Mouse (Mus musculus): Measurements from ENCODE around the gene Coro7. TPM values are rescaled to one million over a fixed set of nuclear protein-coding genes. Genes with fewer than 3 reads are reported as not detected.

Coro7 gene
- polyA plus RNA-seq, 1 experiment from 2014 or later = 11.9 TPM

DNA sequence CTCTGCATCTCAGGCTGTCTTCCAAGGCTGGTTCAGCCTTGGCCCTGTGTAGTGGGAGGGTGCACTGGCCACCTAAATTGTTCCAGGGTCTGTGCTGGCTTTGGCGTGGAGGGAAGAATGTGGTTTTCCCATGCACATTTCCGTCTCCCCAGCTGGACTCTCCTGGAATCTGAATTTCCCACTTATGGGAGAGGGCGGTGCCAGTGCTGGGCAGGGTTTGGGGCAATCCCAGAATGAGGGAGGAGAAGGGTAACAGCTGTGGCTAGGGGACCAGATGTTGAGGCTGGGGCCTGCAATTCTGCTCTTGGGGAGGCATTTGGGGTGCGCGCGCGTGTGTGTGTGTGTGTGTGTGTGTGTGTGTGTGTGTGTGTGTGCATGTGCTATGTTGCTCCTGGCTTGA lies 82.3 kb downstream of the Coro7 start:
- Histone ChIP-seq H3K9me3 (replicated peaks) (no peaks in the 10 kb centered on the region), H3K4me3 (no peak overlapping the region), H3K27me3 (replicated peaks) (peaks cover 51% of the 10 kb centered on the region), H3K4me1 (peaks cover 68% of the 10 kb centered on the region), H3K27ac (no peak overlapping the region), H3K9ac (no peak overlapping the region), H3K36me3 (no peaks in the 10 kb centered on the region), H3K4me2 (no peak overlapping the region)
- WGBS (ENCODE audit: insufficient replicate concordance) = 80% methylated on average over 6 of the region's 7 CpGs
- ATAC-seq = no peak

DNA sequence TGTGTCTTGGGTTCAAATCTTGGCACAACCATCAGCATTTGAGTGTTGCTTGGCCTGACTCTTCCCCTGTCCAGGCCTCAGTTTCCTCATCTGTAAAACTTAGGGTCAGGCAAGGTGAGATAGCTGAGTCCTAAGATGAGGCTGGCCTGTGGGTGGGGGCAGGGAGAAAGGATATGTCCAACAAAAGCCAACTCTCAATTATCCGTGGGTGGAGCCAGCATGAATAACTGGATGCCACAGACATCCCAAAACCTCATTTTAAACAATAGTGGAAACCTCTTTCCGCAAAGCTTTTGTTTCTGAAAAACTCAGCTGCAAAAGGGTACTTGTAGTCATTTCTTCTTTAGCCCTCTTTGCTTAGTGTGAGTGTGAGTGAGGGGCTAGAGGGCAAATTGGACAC lies 82.7 kb downstream of the Coro7 start:
- Histone ChIP-seq H3K4me2 (no peak overlapping the region), H3K36me3 (no peaks in the 10 kb centered on the region), H3K9ac (no peak overlapping the region), H3K9me3 (replicated peaks) (no peaks in the 10 kb centered on the region), H3K27me3 (replicated peaks) (peaks cover 55% of the 10 kb centered on the region), H3K4me1 (peaks cover 64% of the 10 kb centered on the region), H3K4me3 (no peak overlapping the region), H3K27ac (no peak overlapping the region)
- ATAC-seq = no peak
- WGBS (ENCODE audit: insufficient replicate concordance) = 70% methylated on average over 2 of the region's 2 CpGs

DNA sequence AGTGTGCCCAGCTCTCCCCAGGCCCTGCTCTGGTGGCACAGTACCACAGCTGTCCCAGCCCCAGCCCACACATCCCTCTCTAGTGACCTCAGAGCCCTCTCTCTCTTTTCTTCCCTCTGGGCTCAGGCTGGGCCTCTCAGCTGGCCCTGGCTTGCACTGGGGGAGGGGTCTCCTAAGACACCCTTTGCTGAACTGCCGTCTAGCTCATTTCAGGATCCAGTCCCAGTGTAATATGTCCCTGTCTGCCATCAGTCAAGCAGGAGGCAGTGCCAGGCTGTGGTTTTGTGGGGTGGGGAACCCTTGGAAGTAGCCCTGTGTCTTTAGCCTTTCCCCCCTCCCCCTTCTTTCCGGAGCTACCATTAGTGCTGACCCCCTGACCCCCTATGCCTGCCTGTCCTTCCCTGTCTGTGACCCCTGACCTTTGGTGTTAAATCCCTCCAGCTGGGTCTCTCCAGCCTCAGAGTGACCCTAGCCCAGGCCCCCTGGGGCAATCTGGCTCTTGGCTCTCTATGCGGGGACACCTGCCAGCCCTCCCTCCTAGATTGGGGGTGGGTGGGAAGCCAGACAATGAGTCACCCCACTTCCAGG lies 83.3 kb downstream of the Coro7 start:
- Histone ChIP-seq H3K4me3 (peak overlapping the region; percentile 66), H3K36me3 (no peaks in the 10 kb centered on the region), H3K4me1 (peaks cover 60% of the 10 kb centered on the region), H3K4me2 (peak overlapping the region; percentile 82), H3K27ac (no peak overlapping the region), H3K9ac (peak overlapping the region; percentile 22; the same call in 1 of the 2 replicates), H3K27me3 (replicated peaks) (peaks cover 57% of the 10 kb centered on the region), H3K9me3 (replicated peaks) (no peaks in the 10 kb centered on the region)
- ATAC-seq = no peak
- 35% methylated on average over 3 of the region's 3 CpGs for WGBS (ENCODE audit: insufficient replicate concordance)

DNA sequence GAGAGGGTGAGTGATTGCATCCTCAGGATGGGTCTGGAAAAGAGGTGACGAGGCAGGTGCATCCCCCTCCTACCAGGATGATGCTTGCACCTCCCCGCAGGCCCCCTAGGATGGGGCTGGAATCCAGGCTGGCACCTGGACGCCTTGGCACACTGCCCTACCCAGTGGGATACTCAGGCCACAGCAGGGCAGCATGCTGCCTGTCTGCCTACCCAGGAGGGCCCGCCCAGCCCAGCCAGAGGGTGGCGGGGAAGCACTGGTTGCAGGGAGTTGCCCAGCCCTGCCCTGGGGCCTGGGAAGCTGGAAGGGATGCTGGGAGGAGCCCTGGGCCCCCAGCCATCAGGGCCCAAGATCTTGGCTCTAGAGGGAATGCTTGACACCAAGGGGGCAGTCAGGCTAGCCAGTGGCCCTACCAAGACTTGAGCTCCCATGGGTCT lies 84.0 kb downstream of the Coro7 start:
- Histone ChIP-seq H3K4me3 (peak overlapping the region; percentile 66), H3K4me2 (peak overlapping the region; percentile 82), H3K9ac (peak overlapping the region; percentile 22; the same call in 1 of the 2 replicates), H3K27me3 (replicated peaks) (peaks cover 57% of the 10 kb centered on the region), H3K4me1 (peaks cover 54% of the 10 kb centered on the region), H3K27ac (no peak overlapping the region), H3K9me3 (replicated peaks) (no peaks in the 10 kb centered on the region), H3K36me3 (peaks cover 3% of the 10 kb centered on the region; the same call in 1 of the 2 replicates)
- no peak for ATAC-seq
- 41% methylated on average over 5 of the region's 5 CpGs for WGBS (ENCODE audit: insufficient replicate concordance)

DNA sequence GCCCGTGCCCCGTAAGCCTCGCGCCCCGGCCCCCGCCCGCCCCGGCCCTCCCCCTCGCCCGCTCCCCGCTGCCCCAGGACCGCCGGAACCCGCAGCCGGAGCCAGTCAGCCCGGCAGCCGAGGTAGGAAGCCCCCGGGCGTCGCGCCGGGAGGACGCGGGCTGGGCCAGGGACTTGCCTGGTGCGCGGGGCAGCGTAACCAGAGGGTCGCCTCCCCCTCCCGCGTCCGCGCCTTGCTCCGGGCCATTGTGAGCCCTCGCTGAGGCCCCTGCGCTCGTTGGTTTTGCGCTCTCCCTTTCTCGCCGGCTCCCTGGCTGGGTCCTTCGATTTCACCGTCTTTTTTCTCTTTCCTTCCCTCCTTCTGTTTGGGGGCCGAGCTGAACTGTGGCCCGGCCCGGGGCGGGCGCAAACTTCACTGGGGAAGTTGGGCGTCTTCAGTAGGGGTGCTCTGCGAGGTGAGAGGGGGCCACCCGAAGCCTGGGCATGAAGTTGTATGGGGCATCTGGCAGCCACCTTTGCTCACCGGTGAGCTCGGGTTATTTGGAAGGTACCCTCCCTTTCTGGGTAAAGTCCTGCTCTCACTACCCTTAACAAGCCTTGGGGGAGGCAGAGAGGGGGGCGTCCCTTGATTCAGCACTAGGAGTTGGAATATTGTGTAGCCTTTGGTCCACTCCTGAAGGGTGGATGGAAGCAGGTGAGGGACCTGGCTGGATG lies 84.6 kb downstream of the Coro7 start:
- WGBS (ENCODE audit: insufficient replicate concordance) = 1% methylated on average over 50 of the region's 52 CpGs
- peak overlapping the region; percentile 70 for H3K9ac ChIP-seq
- H3K4me2 ChIP-seq = peak overlapping the region; percentile 82
- H3K9me3 ChIP-seq (replicated peaks) = no peaks in the 10 kb centered on the region
- peak; percentile 2; the same call in 1 of the 2 replicates for ATAC-seq
- H3K36me3 ChIP-seq = peaks cover 6% of the 10 kb centered on the region; the same call in 1 of the 2 replicates
- H3K4me1 ChIP-seq = peaks cover 54% of the 10 kb centered on the region
- peak overlapping the region; percentile 62 for H3K27ac ChIP-seq
- peak overlapping the region; percentile 66 for H3K4me3 ChIP-seq
- H3K27me3 ChIP-seq (replicated peaks) = peaks cover 57% of the 10 kb centered on the region

DNA sequence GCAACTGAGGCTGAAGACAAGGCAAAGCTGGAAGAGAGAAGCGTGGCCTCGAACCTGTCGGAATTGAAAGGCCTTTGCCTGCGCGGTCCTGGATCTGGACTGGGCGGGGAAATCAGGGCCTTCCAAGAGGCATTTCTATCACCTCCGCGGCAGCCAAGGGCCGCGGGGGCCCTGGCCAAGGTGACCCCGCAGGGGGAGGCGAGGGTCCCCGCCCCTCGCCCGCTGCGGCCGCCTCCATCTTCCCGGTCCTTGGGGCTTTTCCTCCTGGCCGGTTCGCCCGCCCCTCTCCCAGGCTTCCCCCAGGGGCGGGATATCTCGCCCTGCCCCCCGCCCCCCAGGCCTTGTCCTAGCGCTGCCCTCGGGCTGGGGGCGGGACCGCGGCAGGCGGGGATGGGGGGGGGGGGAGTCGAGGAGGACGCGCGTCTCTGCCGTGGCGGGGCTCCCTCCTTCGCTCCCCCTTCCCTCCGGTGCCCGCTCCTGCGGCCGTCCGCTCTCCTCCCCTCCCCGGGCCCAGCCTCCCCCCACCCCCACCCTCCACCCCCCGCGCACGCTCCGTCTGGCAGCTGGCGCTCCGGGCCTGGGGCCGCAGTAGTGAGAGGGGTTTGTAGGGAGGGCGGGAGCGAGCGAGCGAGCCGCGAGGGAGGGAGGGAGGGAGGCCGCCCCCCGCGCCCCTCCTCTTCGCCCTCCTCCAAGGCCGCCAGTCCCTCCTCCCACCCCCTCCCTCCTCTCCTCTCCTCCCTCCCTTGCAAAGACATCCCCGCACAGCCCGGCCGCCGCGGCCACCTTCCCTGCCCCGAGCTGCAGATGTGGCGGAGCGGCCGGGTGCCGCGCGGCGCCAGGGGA lies 85.4 kb downstream of the Coro7 start, which contains the start of gene Glis2:
TSS of gene Glis2 (plus strand) at position 743 of the 843 bp plus-strand sequence.
- 2% methylated on average over 34 of the region's 74 CpGs for WGBS (ENCODE audit: insufficient replicate concordance)
- Histone ChIP-seq H3K4me3 (peak within 1 kb of the TSS; percentile 66), H3K27me3 (replicated peaks) (peaks cover 57% of the 10 kb centered on the region), H3K36me3 (peaks cover 6% of the 10 kb centered on the region; the same call in 1 of the 2 replicates), H3K27ac (peak within 1 kb of the TSS; percentile 62), H3K9me3 (replicated peaks) (no peaks in the 10 kb centered on the region), H3K4me1 (peaks cover 52% of the 10 kb centered on the region), H3K9ac (peak within 1 kb of the TSS; percentile 70), H3K4me2 (peak within 1 kb of the TSS; percentile 82)
- peak; percentile 60 for ATAC-seq

DNA sequence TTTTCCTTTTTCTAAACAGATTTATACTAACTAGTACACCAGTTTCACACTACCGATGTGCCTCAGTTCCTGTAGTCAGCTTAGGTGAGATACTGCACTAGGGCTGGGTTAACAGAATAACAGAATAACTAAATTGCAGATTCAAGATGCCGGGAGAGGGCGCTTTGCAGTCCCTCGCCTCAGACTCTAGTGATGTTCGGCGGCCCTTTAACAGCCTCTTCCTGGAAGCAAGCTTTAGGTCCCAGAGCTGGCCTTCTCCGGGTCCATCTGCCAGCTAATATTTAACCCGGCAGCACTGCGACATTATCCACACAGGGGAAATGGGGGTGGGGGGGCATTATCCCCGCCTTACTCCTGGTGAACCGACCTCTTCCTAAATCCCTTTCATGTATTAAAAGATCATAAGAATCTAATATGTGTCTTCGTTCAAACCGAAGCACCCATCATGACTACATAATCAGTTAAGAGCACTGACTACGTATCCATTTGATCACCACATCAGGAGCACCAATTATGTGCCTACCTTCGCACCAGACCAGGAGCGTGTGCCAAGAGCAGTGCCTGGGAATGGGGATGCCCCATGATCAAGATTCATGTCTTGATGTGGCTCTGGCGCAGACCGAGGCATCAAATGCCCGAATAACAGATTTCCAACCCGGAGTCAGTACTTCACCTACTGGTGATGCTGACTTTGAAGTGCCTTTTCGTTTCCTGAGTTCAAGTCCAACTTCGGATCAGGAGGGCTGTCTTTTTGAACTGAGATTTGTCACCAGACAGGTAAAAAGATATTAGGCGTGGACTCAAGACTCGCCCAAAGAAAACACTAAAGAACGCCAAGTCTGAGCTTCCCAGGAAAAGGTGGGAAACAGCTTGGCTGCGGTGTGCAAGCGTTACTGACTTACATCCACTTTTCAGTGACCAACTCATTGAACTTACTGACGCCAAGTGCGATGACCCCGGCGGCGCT lies 86.4 kb downstream of the Coro7 start:
- peak overlapping the region; percentile 70 for H3K9ac ChIP-seq
- peaks cover 6% of the 10 kb centered on the region; the same call in 1 of the 2 replicates for H3K36me3 ChIP-seq
- peaks cover 49% of the 10 kb centered on the region for H3K4me1 ChIP-seq
- peak overlapping the region; percentile 82 for H3K4me2 ChIP-seq
- peaks cover 57% of the 10 kb centered on the region for H3K27me3 ChIP-seq (replicated peaks)
- no peak for ATAC-seq
- 22% methylated on average over 32 of the region's 32 CpGs for WGBS (ENCODE audit: insufficient replicate concordance)
- peak overlapping the region; percentile 66 for H3K4me3 ChIP-seq
- peak overlapping the region; percentile 62 for H3K27ac ChIP-seq
- H3K9me3 ChIP-seq (replicated peaks) = no peaks in the 10 kb centered on the region

DNA sequence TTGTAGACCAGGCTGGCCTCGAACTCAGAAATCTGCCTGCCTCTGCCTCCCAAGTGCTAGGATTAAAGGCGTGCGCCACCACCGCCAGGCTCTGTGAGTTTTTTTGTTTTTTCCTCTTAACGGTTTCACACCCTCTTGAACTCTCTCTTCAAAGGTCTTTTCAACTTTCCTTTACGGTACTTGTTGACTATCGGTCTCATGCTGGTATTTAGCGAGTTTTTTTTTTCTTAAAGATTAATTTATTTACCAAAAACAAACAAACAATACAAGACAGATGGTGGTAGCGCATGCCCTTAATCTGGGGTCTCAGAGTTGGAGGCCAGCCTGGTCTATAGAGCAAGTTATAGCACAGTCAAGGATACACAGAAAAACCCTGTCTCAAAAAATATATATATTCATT lies 89.3 kb downstream of the Coro7 start:
- H3K9ac ChIP-seq = no peak overlapping the region
- H3K27ac ChIP-seq = no peak overlapping the region
- no peak for ATAC-seq
- H3K27me3 ChIP-seq (replicated peaks) = peaks cover 35% of the 10 kb centered on the region
- WGBS (ENCODE audit: insufficient replicate concordance) = 84% methylated on average over 9 of the region's 9 CpGs
- H3K4me2 ChIP-seq = no peak overlapping the region
- no peak overlapping the region for H3K4me3 ChIP-seq
- no peaks in the 10 kb centered on the region for H3K9me3 ChIP-seq (replicated peaks)
- peaks cover 49% of the 10 kb centered on the region for H3K4me1 ChIP-seq
- peaks cover 6% of the 10 kb centered on the region; the same call in 1 of the 2 replicates for H3K36me3 ChIP-seq

DNA sequence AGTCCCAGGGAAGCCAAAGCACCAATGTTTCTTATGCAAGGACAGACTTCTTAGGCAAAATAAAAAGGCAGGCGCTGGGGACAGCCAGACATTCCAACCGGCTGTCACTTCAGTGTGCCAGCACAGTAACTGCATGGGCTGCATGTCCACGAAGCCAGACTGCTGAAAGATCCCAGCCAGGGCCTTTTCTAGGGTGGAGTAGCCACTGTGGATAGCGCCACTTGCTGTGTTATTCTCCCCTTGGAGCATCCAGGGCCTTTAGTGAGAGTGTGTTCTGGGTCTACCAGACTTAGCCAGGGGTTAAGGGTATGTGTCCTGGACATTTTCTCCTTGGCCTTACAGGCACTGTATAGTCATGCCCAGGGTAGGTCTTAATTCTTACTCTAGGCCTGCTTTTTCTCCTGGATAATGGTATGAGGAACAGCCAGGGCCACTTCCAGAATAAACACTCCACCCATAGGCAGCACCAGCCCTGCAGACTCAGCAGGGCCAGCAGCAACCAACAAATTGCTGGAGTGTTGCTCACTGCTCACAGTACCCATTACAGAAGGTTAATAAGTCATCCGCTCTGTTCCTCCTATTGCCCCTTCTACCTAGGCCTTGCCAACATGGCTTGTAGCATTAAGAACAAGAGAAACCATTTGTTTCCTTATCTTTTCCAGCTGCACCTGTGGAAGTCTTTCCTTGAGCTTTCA lies 91.9 kb downstream of the Coro7 start:
- ATAC-seq = no peak

DNA sequence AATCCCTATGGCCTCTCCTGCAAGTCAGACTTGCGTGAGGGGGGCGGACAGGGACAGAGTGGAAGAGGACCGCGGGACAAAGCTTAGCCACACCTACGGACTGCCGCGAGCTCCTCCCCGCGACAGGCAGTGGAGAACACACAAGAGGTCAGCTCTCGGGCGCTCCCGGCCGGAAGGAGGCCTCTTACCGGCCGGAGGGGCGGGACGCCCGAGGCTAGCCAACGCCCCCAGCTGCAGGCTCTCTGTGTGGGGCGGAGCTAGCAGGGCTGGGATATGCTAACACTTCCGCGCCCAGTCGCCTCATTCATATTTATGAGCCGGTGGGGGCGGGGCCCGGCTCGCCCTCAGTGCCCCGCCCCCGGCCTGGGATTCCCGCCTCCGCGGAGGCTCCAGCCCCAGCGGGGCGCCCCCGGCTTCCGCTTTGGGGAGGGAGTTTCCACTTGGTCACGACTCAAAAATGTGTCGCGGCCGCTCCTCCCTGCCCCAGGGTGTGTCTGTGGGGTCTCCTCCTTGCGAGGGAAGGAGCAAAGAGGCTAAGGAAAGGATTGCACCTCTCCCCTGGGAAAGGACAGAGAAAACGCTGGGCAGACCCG lies 93.0 kb downstream of the Coro7 start:
- Histone ChIP-seq H3K4me2 (peak overlapping the region; percentile 81), H3K4me3 (peak overlapping the region; percentile 60), H3K36me3 (peaks cover 6% of the 10 kb centered on the region; the same call in 1 of the 2 replicates), H3K27ac (peak overlapping the region; percentile 82), H3K4me1 (peaks cover 50% of the 10 kb centered on the region), H3K9ac (peak overlapping the region; percentile 72), H3K9me3 (replicated peaks) (no peaks in the 10 kb centered on the region), H3K27me3 (replicated peaks) (0 out of 2 replicates have a peak, but pooled peaks cover under 1% of the 10 kb centered on the region)
- WGBS (ENCODE audit: insufficient replicate concordance) = under 1% methylated on average over 43 of the region's 43 CpGs
- peak; percentile 99 for ATAC-seq

More for the DNA sequence above, 91.9 kb downstream of the Coro7 start:
- H3K4me2 ChIP-seq = peak overlapping the region; percentile 81
- no peaks in the 10 kb centered on the region for H3K9me3 ChIP-seq (replicated peaks)
- peak overlapping the region; percentile 82 for H3K27ac ChIP-seq
- H3K9ac ChIP-seq = no peak overlapping the region
- H3K4me1 ChIP-seq = peaks cover 52% of the 10 kb centered on the region
- 80% methylated on average over 5 of the region's 5 CpGs for WGBS (ENCODE audit: insufficient replicate concordance)
- peaks cover 10% of the 10 kb centered on the region for H3K27me3 ChIP-seq (replicated peaks)
- no peak overlapping the region for H3K4me3 ChIP-seq
- H3K36me3 ChIP-seq = peaks cover 6% of the 10 kb centered on the region; the same call in 1 of the 2 replicates

Measured in liver, embryonic 12.5 days (tissue).